Mouse (Mus musculus): ENCODE data around the gene Ly6g6f. TPM values are rescaled to one million over a fixed set of nuclear protein-coding genes. Genes with fewer than 3 reads are reported as not detected.
"Not testable (repeated sequence)": the region's sequence is repeated elsewhere in the genome, so short reads cannot be mapped to it uniquely, and the experiment has no call there.

Gene Ly6g6f
- 0.56 and 0.66 TPM in 2 replicates for polyA plus RNA-seq (2016; fragmentation: Nextera tagmentation; extraction: Ambion mirVana)

GRCm38 (mm10) chr17:35085208-35085865 lies at the start of gene Ly6g6f:
Gene Ly6g6f (minus strand): TSS chr17:35085610.
- Histone ChIP-seq H3K4me3 (no peak within 1 kb of the TSS), H3K9me3 (replicated peaks) (no peaks in the 10 kb centered on the region), H3K36me3 (peaks cover 2% of the 10 kb centered on the region; the same call in 1 of the 2 replicates), H3K4me1 (peaks cover 8% of the 10 kb centered on the region), H3K27me3 (ENCODE audit: low read depth, poor library complexity, severe bottlenecking) (no peaks in the 10 kb centered on the region), H3K27ac (no peak within 1 kb of the TSS)
- 84% methylated on average over 7 of the region's 7 CpGs for WGBS
- DNase-seq (ENCODE audit: low spot score) = no peak

GRCm38 (mm10) chr17:35134801-35135590 lies 49.6 kb upstream of the Ly6g6f start, which contains the start of gene Bag6:
Gene Bag6 (plus strand): TSS chr17:35135178.
- no peaks in the 10 kb centered on the region for H3K27me3 ChIP-seq (ENCODE audit: low read depth, poor library complexity, severe bottlenecking)
- peak within 1 kb of the TSS; percentile 85 for H3K4me3 ChIP-seq
- H3K4me1 ChIP-seq = peaks cover 14% of the 10 kb centered on the region
- WGBS = under 1% methylated on average over 66 of the region's 66 CpGs
- peak; percentile 96 for DNase-seq (ENCODE audit: low spot score)
- H3K9me3 ChIP-seq (replicated peaks) = no peaks in the 10 kb centered on the region
- H3K27ac ChIP-seq = peak within 1 kb of the TSS; percentile 97
- peaks cover 32% of the 10 kb centered on the region for H3K36me3 ChIP-seq

GRCm38 (mm10) chr17:35133517-35133916 lies 48.1 kb upstream of the Ly6g6f start:
- WGBS = 97% methylated on average over 7 of the region's 7 CpGs
- H3K27me3 ChIP-seq (ENCODE audit: low read depth, poor library complexity, severe bottlenecking) = no peaks in the 10 kb centered on the region
- H3K4me1 ChIP-seq = peaks cover 21% of the 10 kb centered on the region
- H3K27ac ChIP-seq = no peak overlapping the region
- H3K4me3 ChIP-seq = no peak overlapping the region
- no peak for DNase-seq (ENCODE audit: low spot score)
- peaks cover 24% of the 10 kb centered on the region for H3K36me3 ChIP-seq
- no peaks in the 10 kb centered on the region for H3K9me3 ChIP-seq (replicated peaks)

GRCm38 (mm10) chr17:35132174-35132560 lies 46.8 kb upstream of the Ly6g6f start:
- Histone ChIP-seq H3K9me3 (replicated peaks) (no peaks in the 10 kb centered on the region), H3K4me1 (peaks cover 26% of the 10 kb centered on the region), H3K4me3 (no peak overlapping the region), H3K36me3 (peaks cover 20% of the 10 kb centered on the region), H3K27me3 (ENCODE audit: low read depth, poor library complexity, severe bottlenecking) (no peaks in the 10 kb centered on the region), H3K27ac (no peak overlapping the region)
- DNase-seq (ENCODE audit: low spot score) = no peak
- WGBS = 78% methylated on average over 3 of the region's 3 CpGs

- no peak for DNase-seq (ENCODE audit: low spot score)
- H3K4me1 ChIP-seq = peaks cover 26% of the 10 kb centered on the region
- H3K36me3 ChIP-seq = peaks cover 21% of the 10 kb centered on the region
- no peaks in the 10 kb centered on the region for H3K27me3 ChIP-seq (ENCODE audit: low read depth, poor library complexity, severe bottlenecking)
- no peaks in the 10 kb centered on the region for H3K9me3 ChIP-seq (replicated peaks)
- WGBS = 84% methylated on average over 15 of the region's 15 CpGs
- H3K27ac ChIP-seq = no peak within 1 kb of the TSS
- H3K4me3 ChIP-seq = no peak within 1 kb of the TSS
Measured at GRCm38 (mm10) chr17:35131500-35132173, 46.2 kb upstream of the Ly6g6f start, which contains the start of gene Apom. Gene Apom (minus strand): TSS chr17:35132050.

GRCm38 (mm10) chr17:35131038-35131437 lies 45.6 kb upstream of the Ly6g6f start:
- peaks cover 21% of the 10 kb centered on the region for H3K36me3 ChIP-seq
- DNase-seq (ENCODE audit: low spot score) = no peak
- no peaks in the 10 kb centered on the region for H3K27me3 ChIP-seq (ENCODE audit: low read depth, poor library complexity, severe bottlenecking)
- no peak overlapping the region for H3K4me3 ChIP-seq
- H3K27ac ChIP-seq = no peak overlapping the region
- H3K9me3 ChIP-seq (replicated peaks) = no peaks in the 10 kb centered on the region
- H3K4me1 ChIP-seq = peaks cover 27% of the 10 kb centered on the region
- WGBS = 91% methylated on average over 8 of the region's 8 CpGs

GRCm38 (mm10) chr17:35128996-35129395 lies 43.6 kb upstream of the Ly6g6f start:
- no peak overlapping the region for H3K4me3 ChIP-seq
- 77% methylated on average over 11 of the region's 11 CpGs for WGBS

GRCm38 (mm10) chr17:35127017-35127416 lies 41.6 kb upstream of the Ly6g6f start:
- no peak for DNase-seq (ENCODE audit: low spot score)
- H3K36me3 ChIP-seq = peaks cover 44% of the 10 kb centered on the region
- peak overlapping the region; percentile 64 for H3K4me3 ChIP-seq
- peak overlapping the region; percentile 89 for H3K27ac ChIP-seq
- H3K27me3 ChIP-seq (ENCODE audit: low read depth, poor library complexity, severe bottlenecking) = no peaks in the 10 kb centered on the region
- H3K9me3 ChIP-seq (replicated peaks) = no peaks in the 10 kb centered on the region
- 75% methylated on average over 13 of the region's 13 CpGs for WGBS
- peaks cover 41% of the 10 kb centered on the region for H3K4me1 ChIP-seq

More at GRCm38 (mm10) chr17:35128996-35129395, 43.6 kb upstream of the Ly6g6f start:
- no peaks in the 10 kb centered on the region for H3K9me3 ChIP-seq (replicated peaks)
- DNase-seq (ENCODE audit: low spot score) = no peak
- peaks cover 34% of the 10 kb centered on the region for H3K36me3 ChIP-seq
- H3K27me3 ChIP-seq (ENCODE audit: low read depth, poor library complexity, severe bottlenecking) = no peaks in the 10 kb centered on the region
- no peak overlapping the region for H3K27ac ChIP-seq
- peaks cover 36% of the 10 kb centered on the region for H3K4me1 ChIP-seq

- Histone ChIP-seq H3K4me1 (peaks cover 44% of the 10 kb centered on the region), H3K27me3 (ENCODE audit: low read depth, poor library complexity, severe bottlenecking) (no peaks in the 10 kb centered on the region), H3K27ac (peak within 1 kb of the TSS; percentile 89), H3K36me3 (peaks cover 44% of the 10 kb centered on the region), H3K4me3 (peak within 1 kb of the TSS; percentile 64), H3K9me3 (replicated peaks) (no peaks in the 10 kb centered on the region)
- DNase-seq (ENCODE audit: low spot score) = peak; percentile 83
- under 1% methylated on average over 36 of the region's 36 CpGs for WGBS
Measured at GRCm38 (mm10) chr17:35126206-35126611, 40.8 kb upstream of the Ly6g6f start, which contains the start of gene D17H6S53E. Gene D17H6S53E (plus strand): TSS chr17:35126373.

- peaks cover 41% of the 10 kb centered on the region for H3K36me3 ChIP-seq
- WGBS = 37% methylated on average over 6 of the region's 6 CpGs
- H3K27me3 ChIP-seq (ENCODE audit: low read depth, poor library complexity, severe bottlenecking) = no peaks in the 10 kb centered on the region
- H3K9me3 ChIP-seq (replicated peaks) = no peaks in the 10 kb centered on the region
- DNase-seq (ENCODE audit: low spot score) = no peak
- H3K4me1 ChIP-seq = peaks cover 45% of the 10 kb centered on the region
- 0 out of 2 replicates have a peak overlapping the region, but pooled peaks have one; percentile 54 for H3K27ac ChIP-seq
- H3K4me3 ChIP-seq = peak overlapping the region; percentile 64
Measured at GRCm38 (mm10) chr17:35125578-35125977, 40.2 kb upstream of the Ly6g6f start.

- Histone ChIP-seq H3K4me3 (0 out of 2 replicates have a peak overlapping the region, but pooled peaks have one; percentile 1), H3K27me3 (ENCODE audit: low read depth, poor library complexity, severe bottlenecking) (no peaks in the 10 kb centered on the region), H3K4me1 (peaks cover 50% of the 10 kb centered on the region), H3K27ac (no peak overlapping the region), H3K9me3 (replicated peaks) (no peaks in the 10 kb centered on the region), H3K36me3 (peaks cover 39% of the 10 kb centered on the region)
- 93% methylated on average over 1 of the region's 1 CpGs for WGBS
- DNase-seq (ENCODE audit: low spot score) = no peak
Measured at GRCm38 (mm10) chr17:35125081-35125480, 39.7 kb upstream of the Ly6g6f start.

GRCm38 (mm10) chr17:35124261-35124896 lies 39.0 kb upstream of the Ly6g6f start:
- DNase-seq (ENCODE audit: low spot score); H3K9me3 ChIP-seq (replicated peaks); H3K27ac ChIP-seq; H3K27me3 ChIP-seq (ENCODE audit: low read depth, poor library complexity, severe bottlenecking): not testable (repeated sequence)
- WGBS = 92% methylated on average over 12 of the region's 12 CpGs
- Histone ChIP-seq H3K36me3 (peaks cover 45% of the 10 kb centered on the region), H3K4me1 (peaks cover 57% of the 10 kb centered on the region), H3K4me3 (0 out of 2 replicates have a peak overlapping the region, but pooled peaks have one; percentile 1)
